Comparison of ENCODE assay signal across 18 mouse cellular contexts in genomic region chr9:102762836-102763235, GRCm38 (mm10). TPM values are rescaled to one million over a fixed set of nuclear protein-coding genes. Genes with fewer than 3 reads are reported as not detected.
A peak's percentile ranks its signal among the peaks of the same experiment; 100 is the strongest.
DNase-seq lines count a peak whose midpoint lies in the region; ATAC-seq and TF ChIP-seq lines count a peak whose summit lies in the region.
"Had no signal": no experiment of that assay in that cellular context is flagged by ENCODE, and none has a peak within 500 bp of the region (broad histone marks: within the 10 kb centered on the region; RNA-seq: fewer than 3 reads in every experiment).

No protein-coding gene starts in this region.

- H3K9me3 ChIP-seq in kidney, embryonic 15.5 days (replicated peaks), result no peaks in the 10 kb centered on the region
- H3K9me3 ChIP-seq: embryonic facial prominence, embryonic 12.5 days; forebrain, embryonic 13.5 days; lung, embryonic 15.5 days; midbrain, embryonic 15.5 days had no signal

- H3K4me2 ChIP-seq in kidney, embryonic 15.5 days, result no peak overlapping the region
- H3K4me2 ChIP-seq in myocyte (ENCODE audit: low read depth), result peak overlapping the region; percentile 61
- H3K4me2 ChIP-seq: embryonic facial prominence, embryonic 12.5 days; forebrain, embryonic 13.5 days; liver, embryonic 11.5 days; lung, embryonic 15.5 days; midbrain, embryonic 15.5 days had no signal

- no peak overlapping the region for H3K4me3 ChIP-seq in kidney, embryonic 15.5 days (replicated peaks)
- H3K4me3 ChIP-seq in brown adipose tissue, adult 24 weeks (ENCODE audit: insufficient read depth, low read depth, low read length), result no peak overlapping the region
- H3K4me3 ChIP-seq in myocyte, result no peak overlapping the region
- H3K4me3 ChIP-seq: embryonic facial prominence, embryonic 12.5 days; forebrain, embryonic 13.5 days; lung, embryonic 15.5 days; midbrain, embryonic 15.5 days had no signal

- no peaks in the 10 kb centered on the region for H3K27me3 ChIP-seq in kidney, embryonic 15.5 days
- H3K27me3 ChIP-seq in myocyte (ENCODE audit: control insufficient read depth, insufficient read depth, insufficient read length), result no peaks in the 10 kb centered on the region
- H3K27me3 ChIP-seq: embryonic facial prominence, embryonic 12.5 days; forebrain, embryonic 13.5 days; lung, embryonic 15.5 days; midbrain, embryonic 15.5 days had no signal

- peaks cover 45% of the 10 kb centered on the region for H3K4me1 ChIP-seq in kidney, embryonic 15.5 days
- peaks cover 27% of the 10 kb centered on the region for H3K4me1 ChIP-seq in brown adipose tissue, adult 24 weeks (ENCODE audit: control insufficient read depth, insufficient read depth, insufficient read length, low read length)
- H3K4me1 ChIP-seq: forebrain, embryonic 13.5 days; midbrain, embryonic 15.5 days had no signal

- no peak for DNase-seq in kidney, postnatal 36 days
- peak; percentile 83 for DNase-seq in Muller cell, postnatal 12 days (ENCODE audit: inconsistent ontology term)
- no peak for DNase-seq in cerebellum, postnatal 10 days
- DNase-seq in right cerebral cortex, postnatal 14 days, result no peak
- DNase-seq: adrenal gland, adult 8-10 months; cerebellum, adult 18-20 months; heart, postnatal 4 days; layer of hippocampus, adult 9-11 months; thymus, postnatal 36 days had no signal

- H3K79me2 ChIP-seq in myocyte (ENCODE audit: control insufficient read depth, insufficient read depth), result no peaks in the 10 kb centered on the region

- H3ac ChIP-seq in myocyte (ENCODE audit: control insufficient read depth, insufficient read length), result no peak overlapping the region

- TF ChIP-seq POLR2A in myocyte (IDR thresholded peaks at IDR 0.05; ENCODE audit: insufficient read length, low read depth), result no peak

- no peaks in the 10 kb centered on the region for H3K36me3 ChIP-seq in kidney, embryonic 15.5 days
- H3K36me3 ChIP-seq in myocyte (ENCODE audit: control insufficient read depth, insufficient read depth), result no peaks in the 10 kb centered on the region
- H3K36me3 ChIP-seq: embryonic facial prominence, embryonic 12.5 days; lung, embryonic 15.5 days; midbrain, embryonic 15.5 days had no signal

- H3K9ac ChIP-seq in kidney, embryonic 15.5 days, result no peak overlapping the region
- H3K9ac ChIP-seq: embryonic facial prominence, embryonic 12.5 days; forebrain, embryonic 13.5 days; lung, embryonic 15.5 days; midbrain, embryonic 15.5 days had no signal

- ATAC-seq in kidney, embryonic 15.5 days (replicated peaks; ENCODE audit: low FRiP score), result peak; percentile 49; the same call in 1 of the 2 replicates
- ATAC-seq: forebrain, embryonic 13.5 days; hindbrain, postnatal 0 days; midbrain, embryonic 15.5 days had no signal

- 57% methylated on average over 3 of the region's 3 CpGs for WGBS in kidney, embryonic 15.5 days

- peak overlapping the region; percentile 52 for H3K27ac ChIP-seq in kidney, embryonic 15.5 days
- peak overlapping the region; percentile 4; the same call in 1 of the 2 replicates for H3K27ac ChIP-seq in brown adipose tissue, adult 24 weeks (replicated peaks; ENCODE audit: low read depth, low read length)
- H3K27ac ChIP-seq: embryonic facial prominence, embryonic 12.5 days; forebrain, embryonic 13.5 days; hindbrain, postnatal 0 days; lung, embryonic 15.5 days; midbrain, embryonic 15.5 days had no signal

TF ChIP-seq in myocyte, 11 proteins besides CTCF, POLR2A, EP300 and RAD21:
- TF ChIP-seq MYOD1 (IDR thresholded peaks at IDR 0.05; ENCODE audit: control insufficient read depth in 1 of 3, insufficient read length in 2 of 3, low read depth in 2 of 3) (no peak), SRF (IDR thresholded peaks at IDR 0.05; ENCODE audit: control insufficient read depth, insufficient read length, low read depth) (no peak), REST (IDR thresholded peaks at IDR 0.05; ENCODE audit: insufficient read depth, insufficient read length) (no peak), E2F4 (IDR thresholded peaks at IDR 0.05; ENCODE audit: insufficient read depth) (no peak), MYOG (IDR thresholded peaks at IDR 0.05; ENCODE audit: control insufficient read depth in 1 of 3, insufficient read depth in 1 of 3, insufficient read length in 2 of 3, low read depth in 2 of 3) (no peak), POLR2AphosphoS2 (IDR thresholded peaks at IDR 0.05; ENCODE audit: insufficient read length, low read depth) (no peak), TCF12 (IDR thresholded peaks at IDR 0.05; ENCODE audit: insufficient read depth, poor library complexity, severe bottlenecking) (no peak), MAX (IDR thresholded peaks at IDR 0.05; ENCODE audit: low read depth) (no peak), USF1 (IDR thresholded peaks at IDR 0.05; ENCODE audit: low read depth) (no peak), TCF3 (IDR thresholded peaks at IDR 0.05; ENCODE audit: insufficient read length, low read depth) (no peak), CEBPB (IDR thresholded peaks at IDR 0.05; ENCODE audit: insufficient read depth, poor library complexity, severe bottlenecking) (no peak)

RNA-seq across cellular contexts. Expression of gene Amotl2, which starts 46.4 kb away (rescaled TPM):
- 43.3 and 45.1 TPM in 2 replicates for polyA plus RNA-seq in kidney, embryonic 15.5 days (2015; fragmentation: Nextera tagmentation; extraction: Ambion mirVana)
- 33.0 and 42.2 TPM in 2 replicates for polyA plus RNA-seq in brown adipose tissue, adult 24 weeks (2012; ENCODE audit: insufficient read depth, insufficient read length, missing spikeins)
- polyA plus RNA-seq in myocyte (2012; fragmentation: generic; extraction: Trizol), result 67.2 TPM
